Mouse (Mus musculus) monocyte, adult 2 months (primary cell): ENCODE measurements around the gene Ntm.

Experiments used
- DNase-seq, 2 experiments: peaks; one replicate each; pipeline ENCODE4 v3.0.0; 2022; ENCODE audit warnings: low spot score in 2 of 2, low read depth in 1 of 2

The Ntm gene

DNA sequence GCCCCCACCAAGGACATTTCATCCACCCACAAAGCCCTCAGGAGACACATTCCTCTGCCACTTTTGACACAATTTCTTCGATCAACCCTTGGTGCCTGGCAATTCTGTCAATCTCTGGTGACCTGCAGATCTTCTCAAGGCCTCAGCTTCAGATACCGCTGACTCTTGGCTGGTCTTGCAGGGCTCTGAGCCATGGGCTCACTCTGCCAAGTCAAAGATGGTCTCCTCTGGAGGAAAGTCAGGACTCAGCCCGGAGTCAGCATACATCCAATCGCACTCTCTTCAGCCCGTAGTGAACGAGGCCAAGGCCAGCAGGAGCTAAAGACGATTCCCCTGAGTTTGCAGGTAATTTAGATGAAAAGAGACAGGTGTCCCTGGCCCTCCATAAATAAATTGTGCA is 299.7 kb downstream of the Ntm start:
- no peak for DNase-seq

DNA sequence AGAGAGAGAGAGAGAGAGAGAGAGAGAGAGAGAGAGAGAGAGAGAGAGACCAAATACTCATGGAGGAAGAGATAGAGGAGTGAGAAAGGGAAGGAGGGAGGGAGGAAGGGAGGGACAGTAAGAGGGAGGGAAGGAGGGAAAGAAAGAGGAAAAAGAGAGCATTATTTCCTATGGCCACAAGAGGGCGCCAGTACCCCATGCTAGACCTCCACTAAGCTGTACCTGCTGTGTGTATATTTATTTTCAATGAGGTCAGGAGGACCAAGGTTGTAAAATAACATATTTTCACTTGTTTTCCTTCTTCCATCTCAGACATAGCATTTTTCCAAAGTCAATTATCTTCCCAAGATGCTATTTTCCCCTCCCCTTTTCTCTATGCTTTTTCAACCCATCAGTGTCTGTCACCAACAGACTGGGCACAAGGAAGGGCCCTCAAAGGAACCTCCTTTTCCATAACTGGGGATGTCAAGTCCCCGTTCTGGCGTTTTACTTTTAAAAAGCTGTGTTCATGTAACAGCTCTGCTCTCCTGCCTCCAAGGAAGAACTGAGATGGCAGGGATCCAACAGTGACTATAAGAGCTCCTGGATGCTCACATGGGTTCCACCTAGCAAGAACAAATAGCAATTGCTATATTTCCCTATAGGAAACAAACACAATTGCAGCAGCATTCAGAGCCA is 301.3 kb downstream of the Ntm start:
- DNase-seq = no peak

DNA sequence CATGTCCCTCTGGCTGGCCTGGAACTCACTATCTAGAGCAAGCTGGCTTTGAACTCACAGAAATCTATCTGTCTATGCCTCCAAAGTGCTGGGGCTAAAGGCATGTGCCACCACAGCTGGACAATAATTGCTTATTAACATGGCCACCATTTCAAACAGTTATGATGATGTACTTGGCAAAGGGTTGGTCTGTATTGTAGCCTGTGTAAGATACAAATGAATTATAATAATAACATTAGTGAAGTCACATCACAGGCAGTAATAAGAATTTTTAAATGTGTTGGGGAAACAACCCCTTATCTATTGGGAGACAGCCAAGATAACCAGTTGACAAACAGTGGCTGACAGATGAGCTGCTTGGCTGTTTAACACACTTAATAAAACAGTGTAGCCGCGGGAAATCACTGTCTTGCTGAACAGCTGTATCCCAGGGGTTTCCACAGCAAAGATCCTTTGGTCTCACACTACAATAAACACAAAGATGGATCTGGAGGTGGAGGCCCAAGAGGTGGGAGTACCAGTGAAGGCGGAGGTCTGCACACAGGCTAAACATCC is 302.8 kb downstream of the Ntm start:
- DNase-seq = no peak

DNA sequence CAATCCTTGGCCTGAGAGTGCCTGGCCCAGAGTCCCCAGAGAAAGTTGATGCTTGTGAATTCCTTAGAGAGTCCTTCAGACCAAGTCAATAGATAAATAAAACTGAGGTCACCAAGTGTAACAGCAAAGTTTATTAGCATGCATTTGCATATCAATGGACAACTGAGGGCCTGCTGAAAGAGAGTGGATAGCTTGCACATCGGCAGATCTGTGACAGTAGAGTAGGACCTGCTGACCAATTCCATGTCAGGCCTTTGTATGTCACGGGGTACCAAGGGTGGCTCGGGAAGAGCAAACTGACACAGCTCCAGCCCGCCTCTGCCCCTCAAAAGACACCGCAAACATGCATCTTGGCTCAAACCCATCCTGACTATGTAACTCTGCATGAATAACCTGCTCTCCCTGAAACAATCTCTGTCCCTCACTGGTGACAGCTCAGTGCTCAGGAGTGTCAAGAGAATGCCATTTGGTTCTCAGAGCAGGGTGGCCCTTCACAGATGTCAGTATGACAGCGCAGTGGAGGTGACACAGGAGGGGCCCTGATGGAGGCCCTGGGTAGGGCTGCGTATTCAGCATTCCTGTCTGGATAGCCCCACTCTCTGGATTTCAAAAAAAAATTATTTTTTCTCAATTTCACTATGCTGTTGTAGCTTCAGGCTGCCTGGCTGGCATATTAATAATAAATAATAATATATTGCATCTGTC is 305.0 kb downstream of the Ntm start:
- no peak for DNase-seq

DNA sequence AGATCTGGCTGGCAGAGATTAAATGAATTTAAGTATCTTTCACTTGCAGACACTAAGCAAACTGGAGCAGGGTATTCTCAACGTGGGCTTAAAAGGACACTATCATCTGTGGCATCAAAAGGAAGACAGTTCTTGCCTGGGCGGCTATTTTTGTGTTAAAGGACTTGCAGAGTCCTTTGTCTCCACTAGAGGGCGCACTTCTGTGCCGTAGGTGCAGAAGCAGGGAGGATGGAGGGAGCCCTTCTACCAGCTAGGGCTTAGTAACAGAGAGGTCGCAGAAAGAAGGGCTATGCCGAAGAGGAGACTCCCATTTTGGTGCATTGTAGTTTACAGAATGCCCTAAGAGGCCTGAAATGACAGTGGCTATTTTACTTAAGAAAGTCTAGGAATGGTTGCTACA is 308.1 kb downstream of the Ntm start:
- DNase-seq = no peak

DNA sequence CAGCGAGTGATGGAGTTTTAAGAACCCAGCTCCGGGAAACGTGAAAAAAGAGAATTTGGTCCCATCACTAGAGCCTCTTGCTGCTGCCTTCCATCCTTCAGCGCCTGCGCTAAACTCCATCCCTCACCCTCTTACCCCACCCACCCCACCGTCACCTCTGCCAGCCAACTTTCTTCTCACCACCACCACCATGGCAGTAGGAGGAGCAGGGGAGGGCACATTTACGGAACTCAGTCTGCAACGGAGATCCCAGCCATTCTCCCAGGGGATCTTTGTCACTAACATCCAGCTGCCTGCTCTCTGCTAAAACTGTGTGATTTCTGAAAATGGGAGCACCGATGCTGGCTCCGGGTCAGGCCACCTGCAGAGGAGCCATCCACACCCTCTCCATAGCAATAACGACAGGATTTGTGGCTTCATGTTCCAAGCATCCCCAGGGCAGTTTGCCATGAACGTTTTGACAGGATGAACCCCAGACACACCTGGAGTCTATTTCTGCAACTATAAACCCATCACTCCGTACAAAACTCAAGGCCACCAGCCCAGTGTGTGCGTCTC is 309.2 kb downstream of the Ntm start:
- DNase-seq = no peak

DNA sequence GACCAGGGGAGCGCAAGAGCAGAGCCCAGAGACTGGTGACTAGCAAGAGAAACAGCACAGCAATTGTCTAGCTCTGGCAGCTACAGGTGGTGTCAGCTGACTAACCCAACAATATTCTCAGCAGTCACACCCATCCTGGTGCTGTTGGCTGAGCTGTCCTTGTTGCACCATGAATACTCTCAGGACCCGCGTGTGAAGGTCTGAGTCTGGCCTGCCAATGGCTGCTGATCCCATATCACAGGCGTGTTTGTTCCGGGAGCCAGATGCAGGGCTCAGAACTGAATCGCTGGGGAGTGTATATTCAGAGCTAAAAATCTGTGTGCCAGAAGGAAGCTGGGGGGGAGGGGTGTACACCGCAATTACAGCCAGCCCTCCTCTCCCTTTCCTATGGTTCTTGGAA is 310.1 kb downstream of the Ntm start:
- no peak for DNase-seq

DNA sequence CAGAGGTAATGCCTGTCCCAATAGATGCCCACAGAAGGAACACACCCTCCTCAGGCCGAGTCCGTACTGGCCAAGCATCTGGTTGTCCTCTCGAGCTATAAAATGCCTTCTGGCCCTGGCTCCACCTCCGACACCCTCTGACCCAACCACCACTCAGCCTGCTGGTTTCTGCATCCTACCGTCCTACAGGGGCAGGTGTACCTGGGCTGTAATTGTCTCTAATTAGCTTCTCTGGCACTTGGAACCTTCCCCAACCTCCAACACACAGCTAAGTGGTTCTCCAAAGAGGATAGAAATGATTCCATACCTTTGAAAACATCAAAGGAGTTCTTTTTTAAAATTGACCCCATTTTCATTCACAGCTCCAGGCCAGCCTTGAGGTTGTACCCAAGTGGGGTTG is 311.1 kb downstream of the Ntm start:
- no peak for DNase-seq

DNA sequence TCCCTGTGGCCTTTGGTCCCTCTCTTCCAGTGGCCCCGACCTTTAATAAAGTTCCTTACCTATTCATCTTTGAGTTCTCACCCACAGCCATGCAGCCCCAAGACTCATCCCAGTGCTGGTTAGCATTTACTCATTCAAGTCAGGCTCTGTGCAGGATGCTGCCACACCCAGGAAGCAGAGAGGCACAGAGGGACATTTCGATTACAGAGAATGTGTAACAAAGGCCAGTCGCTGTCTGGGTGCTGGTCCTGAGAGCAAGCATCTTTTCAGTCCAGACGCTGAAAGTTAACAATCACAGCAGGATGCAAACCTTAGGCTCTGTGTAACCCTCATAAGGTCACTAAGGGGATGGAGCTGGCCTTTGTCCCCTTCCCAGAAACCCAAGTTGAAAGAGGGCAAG is 311.7 kb downstream of the Ntm start:
- no peak for DNase-seq

DNA sequence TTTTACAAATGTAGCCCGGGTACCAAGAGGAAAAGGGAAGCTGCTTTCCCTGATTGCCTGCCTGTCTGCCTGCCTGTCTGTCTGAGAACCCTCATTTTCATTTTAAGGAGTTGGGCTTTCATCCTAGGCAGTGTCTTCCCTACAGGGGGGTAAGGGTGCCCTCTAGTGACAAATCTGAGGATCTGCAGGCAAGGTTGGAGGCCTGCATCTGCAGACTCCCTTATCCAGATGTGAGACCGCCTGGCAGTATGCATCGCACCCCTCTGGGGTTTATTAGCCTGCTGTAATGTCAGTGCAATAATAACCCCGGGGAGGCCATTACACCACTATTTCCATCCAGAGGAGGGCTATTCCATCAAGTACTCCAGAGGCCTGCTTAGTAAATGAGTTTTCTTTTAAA is 312.3 kb downstream of the Ntm start:
- no peak for DNase-seq

DNA sequence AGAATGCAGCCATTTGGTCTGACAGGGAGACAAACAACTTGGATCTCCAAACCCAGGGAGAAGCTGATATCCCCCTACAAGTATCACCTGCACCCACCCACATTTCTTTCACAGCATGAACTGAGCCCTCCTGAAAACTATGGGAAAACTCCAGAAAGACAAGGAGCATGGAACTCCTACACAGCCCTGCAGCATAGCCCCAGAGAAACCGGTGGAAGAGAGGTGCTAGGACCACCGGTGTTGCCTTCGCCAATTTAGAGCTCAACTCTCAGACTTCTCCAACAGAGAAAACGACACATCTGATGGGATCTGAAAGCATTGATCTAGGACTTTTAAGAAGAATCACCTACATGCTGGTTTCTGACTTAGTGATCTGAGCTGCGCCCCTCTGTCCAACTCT is 312.7 kb downstream of the Ntm start:
- DNase-seq = no peak

DNA sequence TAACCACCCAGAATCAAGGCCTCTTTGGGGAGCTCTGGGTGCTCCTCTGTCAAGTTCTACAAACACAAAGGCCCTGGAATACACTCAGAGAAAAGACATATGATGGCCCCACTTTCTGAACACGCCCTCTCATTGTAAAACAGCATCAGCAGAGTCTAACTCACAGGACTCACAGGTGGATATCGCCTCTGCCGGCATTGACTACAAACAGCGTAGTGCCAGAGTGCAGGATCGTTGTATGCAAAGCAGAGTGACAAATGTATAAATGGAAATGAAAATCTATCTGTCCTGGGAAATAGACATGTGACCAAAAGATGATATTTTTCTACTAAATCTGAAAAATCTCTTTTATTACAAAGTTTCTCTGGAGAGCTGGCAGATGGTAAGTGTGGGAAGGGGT is 314.7 kb downstream of the Ntm start:
- DNase-seq = no peak

DNA sequence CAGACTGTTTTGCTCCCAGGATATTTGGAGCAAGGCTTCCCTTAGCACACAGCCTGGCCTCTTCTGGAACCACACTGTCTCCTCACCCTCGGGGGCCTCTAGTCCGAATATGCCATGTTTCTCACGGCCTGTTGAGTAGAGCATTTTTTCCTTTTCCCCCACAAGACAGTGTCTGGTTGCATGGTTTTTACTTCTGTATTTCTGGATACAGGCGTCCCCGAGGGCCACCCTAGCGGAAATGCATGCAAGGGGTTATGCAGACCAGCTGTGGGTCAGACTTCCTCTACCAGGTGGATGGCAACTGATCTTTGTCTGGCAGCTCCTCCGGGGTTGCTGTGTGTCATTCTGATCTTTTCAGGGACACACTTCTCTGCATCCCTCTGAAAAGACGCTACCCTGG is 315.2 kb downstream of the Ntm start:
- DNase-seq = no peak

DNA sequence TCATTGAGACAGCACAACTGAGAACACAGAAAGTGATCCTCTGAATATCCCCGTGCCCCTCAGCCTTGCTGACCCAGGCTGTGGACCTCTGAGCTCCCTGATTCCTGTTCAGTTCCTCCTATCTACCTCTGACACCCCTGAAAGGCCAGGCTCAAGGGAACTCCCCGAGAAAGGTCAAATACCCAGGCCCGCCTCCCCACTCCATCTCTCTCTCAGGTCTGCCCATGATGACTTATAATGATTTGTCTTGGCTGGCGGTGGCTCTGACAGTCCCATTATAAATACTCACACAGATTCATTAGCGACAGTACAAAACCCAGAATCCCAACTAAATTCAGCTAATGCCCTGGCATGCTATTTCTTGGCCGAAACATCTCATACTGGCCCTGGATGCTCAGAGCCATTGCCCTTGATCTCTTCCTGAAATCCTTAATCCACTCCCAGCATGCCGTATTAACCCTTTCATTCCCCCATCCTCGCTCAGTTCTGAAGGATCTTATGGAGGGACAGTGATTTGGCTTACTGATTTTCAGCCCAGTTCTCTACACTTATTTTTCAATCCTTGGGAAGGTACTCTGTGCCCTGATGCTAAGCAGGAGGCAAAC is 317.0 kb downstream of the Ntm start:
- no peak for DNase-seq

DNA sequence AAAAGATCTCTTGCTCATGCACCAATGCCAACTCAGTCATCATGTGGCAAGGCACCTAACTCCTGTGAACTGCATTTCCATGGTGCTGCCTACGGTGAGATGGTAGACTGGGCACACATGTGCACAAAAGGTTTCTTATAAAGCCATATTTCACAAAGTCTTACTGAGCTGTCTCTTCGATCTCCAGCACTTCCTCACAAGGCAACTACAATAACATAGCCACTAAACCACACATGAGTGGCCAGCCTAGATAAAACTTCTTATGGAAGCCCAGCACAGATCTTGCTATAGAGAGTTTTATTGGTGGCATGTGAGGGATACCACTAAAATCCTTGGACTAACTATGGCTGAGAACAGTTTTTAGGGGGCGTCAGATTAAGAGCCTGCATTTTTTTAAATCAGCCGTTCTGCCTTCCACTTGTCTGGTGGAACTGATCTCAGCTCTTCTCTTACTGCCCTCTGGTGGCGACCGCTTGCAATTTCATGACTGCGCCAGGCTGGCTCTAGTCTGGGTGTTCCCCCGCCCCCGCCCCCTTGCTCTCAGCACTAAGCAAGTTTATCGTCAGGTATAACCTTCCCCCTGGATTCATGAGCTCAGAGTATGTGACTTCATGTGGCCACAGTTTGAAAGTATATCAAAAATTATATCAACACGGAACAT is 319.8 kb downstream of the Ntm start:
- no peak for DNase-seq

DNA sequence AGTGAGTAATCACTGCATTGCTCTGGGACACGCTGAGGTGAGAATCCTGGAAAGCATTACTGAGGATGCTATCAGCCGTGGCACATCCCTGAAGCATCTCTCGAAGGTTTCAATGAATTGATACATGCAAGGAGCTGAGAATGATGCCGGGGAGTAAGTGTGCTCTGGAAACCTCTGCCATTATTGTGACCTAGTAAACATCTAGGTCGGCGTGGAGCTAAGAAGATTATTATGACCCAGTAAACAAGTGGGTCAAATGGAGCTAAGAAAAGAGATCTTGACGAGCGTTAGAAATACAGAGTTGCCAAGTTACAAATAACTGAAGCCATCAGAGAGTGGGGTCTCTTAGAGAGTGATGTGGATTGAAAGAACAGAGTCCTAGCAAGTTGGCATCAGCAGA is 325.6 kb downstream of the Ntm start:
- DNase-seq = no peak

DNA sequence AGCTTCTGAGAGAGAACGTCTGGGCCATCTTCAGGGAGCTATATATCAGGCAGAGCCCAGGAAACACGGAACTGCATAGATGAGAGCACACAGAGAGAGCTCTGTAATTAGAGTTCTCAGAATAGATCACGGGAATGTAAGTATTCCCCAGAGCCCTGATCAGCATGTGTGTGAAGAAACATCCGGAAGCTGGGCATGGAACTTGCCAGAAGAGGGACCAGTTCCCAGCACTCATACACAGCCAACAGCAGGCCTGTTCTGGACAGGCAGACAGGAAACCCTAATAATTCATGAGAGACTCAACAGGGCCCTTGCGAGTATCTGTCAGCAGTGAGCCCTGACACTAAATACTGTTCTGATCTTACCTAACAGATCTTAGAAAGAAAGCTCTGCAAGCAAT is 345.8 kb downstream of the Ntm start:
- DNase-seq = no peak

DNA sequence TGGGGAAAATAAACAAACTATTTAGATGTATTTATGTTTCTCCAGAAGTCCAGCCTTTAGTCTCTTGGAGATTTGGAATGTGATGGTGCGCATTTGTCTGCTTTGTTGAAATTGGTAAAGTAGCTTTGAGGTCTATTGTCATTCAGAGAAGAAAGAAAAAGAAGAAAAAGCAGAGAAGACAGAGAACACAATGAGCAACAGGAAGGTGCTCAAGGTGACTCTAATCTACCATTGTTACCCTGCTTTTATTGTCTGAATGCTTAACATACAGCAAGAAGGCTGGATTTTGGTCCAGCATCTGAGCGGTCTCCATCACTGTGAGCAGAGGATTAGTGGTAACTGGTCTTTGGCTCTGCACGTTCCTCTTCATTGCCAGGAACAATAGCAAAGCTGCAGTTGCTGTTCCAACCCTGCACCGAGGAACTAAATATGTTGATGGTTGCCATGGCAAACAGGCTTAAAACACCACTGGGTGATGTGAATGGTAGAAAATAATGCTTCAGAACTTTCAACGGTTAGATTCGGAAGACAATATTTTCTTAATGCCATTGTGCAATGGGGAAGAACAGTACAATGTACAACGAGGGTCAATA is 350.8 kb downstream of the Ntm start:
- no peak for DNase-seq

DNA sequence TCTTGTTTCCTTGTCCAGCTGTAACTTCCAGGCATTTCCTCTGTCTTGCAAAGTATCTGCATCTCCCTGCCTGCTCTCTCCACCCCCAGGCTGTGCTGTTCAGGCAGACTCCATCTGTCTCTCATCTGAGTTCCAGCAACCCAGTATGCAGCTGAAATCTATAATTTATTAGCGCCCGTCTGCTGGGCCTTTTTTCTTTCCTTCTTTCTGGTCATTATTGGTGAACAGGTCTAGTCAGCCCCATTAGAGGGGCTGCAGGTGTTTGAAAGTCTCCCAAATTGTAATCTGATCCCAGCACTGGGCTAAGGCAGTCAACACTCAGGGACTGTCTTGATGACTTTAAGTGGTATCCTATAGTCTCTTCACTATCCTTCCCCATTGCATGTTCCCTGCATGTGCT is 352.1 kb downstream of the Ntm start:
- DNase-seq = no peak

DNA sequence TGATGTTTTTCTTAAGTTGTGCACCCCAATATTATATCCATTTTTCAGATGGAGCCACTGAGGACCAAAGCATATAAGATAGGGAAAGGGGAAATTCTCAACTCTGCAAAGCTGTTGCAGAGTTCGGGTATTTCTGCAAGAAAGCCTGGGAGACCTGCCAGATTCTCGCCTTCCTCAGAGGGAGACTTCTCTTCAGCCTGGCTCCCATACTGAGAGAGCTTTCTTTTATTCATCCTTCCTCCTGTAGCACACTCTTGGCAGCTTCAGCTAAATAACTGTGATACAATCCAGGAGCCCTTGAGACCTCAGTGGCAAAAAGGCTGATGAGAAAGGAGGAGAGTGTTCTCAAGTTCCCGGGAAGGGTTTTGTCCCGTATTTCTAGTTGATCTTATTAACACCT is 365.3 kb downstream of the Ntm start:
- no peak for DNase-seq

DNA sequence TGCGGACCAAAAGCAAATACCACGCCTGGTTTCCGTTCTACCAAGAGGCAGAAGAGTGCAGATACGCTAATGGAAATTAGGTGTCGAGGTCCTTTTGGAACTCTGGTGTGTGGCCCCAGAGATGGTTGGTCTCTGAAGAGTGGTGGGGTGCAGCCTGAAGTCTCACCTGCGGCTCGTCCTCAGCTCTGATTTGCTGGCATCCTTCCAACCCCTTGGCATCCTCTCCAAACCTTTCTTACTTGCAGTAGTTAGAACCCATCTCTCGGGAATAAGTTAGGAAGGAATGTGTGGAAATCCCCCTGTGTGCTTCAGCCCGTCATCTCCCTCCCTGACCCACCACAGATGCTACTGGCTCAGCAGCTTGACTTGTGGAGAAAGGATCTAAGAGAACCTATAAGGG is 367.6 kb downstream of the Ntm start:
- no peak for DNase-seq
